Mouse (Mus musculus) layer of hippocampus, postnatal 25 days (tissue): ENCODE results near the gene Sox18. TPM values are rescaled to one million over a fixed set of nuclear protein-coding genes. Genes with fewer than 3 reads are reported as not detected.

Source experiments
- DNase-seq, 2 experiments: peaks; one replicate each; pipeline ENCODE4 v3.0.0; 2022; ENCODE audit warnings: mixed read lengths in 2 of 2, low spot score in 1 of 2; ENCODE audit errors: extremely low spot score in 1 of 2
- total RNA-seq, 2 experiments: library from RNA; stranded (reverse); gene quantifications; 2 replicates each; pipeline ENCODE4 v1.2.3; 2021

Sox18 gene
- total RNA-seq, 2 experiments from 2014 or later = 10.6 to 14.8 TPM

GRCm38 (mm10) chr2:181681978-181682377, 10.5 kb upstream of the Sox18 start:
- no peak for DNase-seq

- DNase-seq = no peak
These were observed 9.3 kb upstream of the Sox18 start for GRCm38 (mm10) chr2:181680716-181681117.

GRCm38 (mm10) chr2:181679951-181680715, 8.7 kb upstream of the Sox18 start, which contains the start of gene Tcea2:
Gene Tcea2, plus strand, starts transcription at chr2:181680310.
- DNase-seq = peak; percentile 63

GRCm38 (mm10) chr2:181678780-181679179, 7.3 kb upstream of the Sox18 start:
- DNase-seq = peak in 1 of 2 experiments; percentile 62

- DNase-seq = no peak
These were observed 6.3 kb upstream of the Sox18 start for GRCm38 (mm10) chr2:181677755-181678098.

- no peak for DNase-seq
These were observed 5.8 kb upstream of the Sox18 start for GRCm38 (mm10) chr2:181677096-181677754.

- DNase-seq = no peak
These were observed 5.0 kb upstream of the Sox18 start for GRCm38 (mm10) chr2:181676424-181676823.

GRCm38 (mm10) chr2:181675454-181675853, 4.0 kb upstream of the Sox18 start:
- peak in 1 of 2 experiments; percentile 45 for DNase-seq

- DNase-seq = no peak
These were observed 3.5 kb upstream of the Sox18 start for GRCm38 (mm10) chr2:181674934-181675333.

- DNase-seq = no peak
These were observed 2.1 kb upstream of the Sox18 start for GRCm38 (mm10) chr2:181673501-181673900.

GRCm38 (mm10) chr2:181671984-181672383, 544 bp upstream of the Sox18 start:
- DNase-seq = no peak

GRCm38 (mm10) chr2:181670913-181671311, 528 bp downstream of the Sox18 start:
- DNase-seq = no peak

- DNase-seq = no peak
These were observed 1.0 kb downstream of the Sox18 start for GRCm38 (mm10) chr2:181670285-181670912.

- DNase-seq = no peak
These were observed 8.2 kb downstream of the Sox18 start for GRCm38 (mm10) chr2:181663298-181663630.

- DNase-seq = no peak
These were observed 8.7 kb downstream of the Sox18 start for GRCm38 (mm10) chr2:181662620-181663297.

- DNase-seq = peak; percentile 75 to 84
These were observed 11.8 kb downstream of the Sox18 start for GRCm38 (mm10) chr2:181659609-181660055.

GRCm38 (mm10) chr2:181658930-181659555, 12.4 kb downstream of the Sox18 start:
- peak; percentile 55 for DNase-seq

GRCm38 (mm10) chr2:181658528-181658927, 12.9 kb downstream of the Sox18 start:
- DNase-seq = no peak

- no peak for DNase-seq
These were observed 14.0 kb downstream of the Sox18 start for GRCm38 (mm10) chr2:181657441-181657840.

- DNase-seq = no peak
These were observed 14.7 kb downstream of the Sox18 start, which contains the start of gene Gm29797 for GRCm38 (mm10) chr2:181656734-181657133. Gene Gm29797, plus strand, starts transcription at chr2:181657034.
